In the genomic region with DNA sequence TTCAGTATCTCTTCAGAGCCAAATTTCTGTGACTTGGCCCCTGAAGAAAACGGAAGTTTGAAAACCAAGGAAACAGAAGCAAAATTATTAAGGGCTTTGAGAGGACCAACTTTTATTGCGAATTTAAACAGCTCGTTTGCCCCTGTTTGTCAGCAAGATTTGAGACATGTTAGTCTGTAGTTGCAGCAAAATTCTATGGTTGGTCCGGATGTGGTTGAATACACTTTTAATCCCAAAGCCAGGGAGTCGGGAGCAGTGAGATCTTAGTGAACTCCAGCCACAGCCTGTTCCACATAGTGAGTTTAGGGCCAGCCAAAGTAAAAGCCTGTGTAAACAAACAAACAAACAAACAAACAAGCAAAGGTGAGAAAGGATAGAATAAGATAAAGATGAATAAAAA, we compare ENCODE assay signal across 8 mouse cellular contexts. TPM values are rescaled to one million over a fixed set of nuclear protein-coding genes. Genes with fewer than 3 reads are reported as not detected.
DNase-seq lines count a peak whose midpoint lies in the region; ATAC-seq and TF ChIP-seq lines count a peak whose summit lies in the region.

No protein-coding gene starts in this region.

- ATAC-seq in heart, embryonic 12.5 days (ENCODE audit: insufficient number of reproducible peaks, low FRiP score): no peak
- no peak for ATAC-seq in hindbrain, postnatal 0 days
- no peak for ATAC-seq in midbrain, embryonic 16.5 days
- no peak for ATAC-seq in megakaryocyte-erythroid progenitor cell, adult 5-6 weeks (replicated peaks; ENCODE audit: low FRiP score, low TSS enrichment, poor library complexity, severe bottlenecking)

- H3K4me1 ChIP-seq in heart, embryonic 12.5 days (replicated peaks): peaks cover 16% of the 10 kb centered on the region; the same call in 1 of the 2 replicates
- peaks cover 30% of the 10 kb centered on the region for H3K4me1 ChIP-seq in embryonic facial prominence, embryonic 10.5 days
- no peaks in the 10 kb centered on the region; the same call in 1 of the 2 replicates for H3K4me1 ChIP-seq in hindbrain, postnatal 0 days (ENCODE audit: insufficient read depth, low read length)
- peaks cover 17% of the 10 kb centered on the region for H3K4me1 ChIP-seq in midbrain, embryonic 16.5 days (ENCODE audit: control insufficient read depth, insufficient read depth, low read length)

- TF ChIP-seq CTCF in hindbrain, postnatal 0 days (IDR thresholded peaks at IDR 0.05; ENCODE audit: low read depth): no peak

- WGBS in heart, embryonic 12.5 days: 13% methylated on average over 5 of the region's 5 CpGs
- 19% methylated on average over 5 of the region's 5 CpGs for WGBS in embryonic facial prominence, embryonic 10.5 days
- WGBS in hindbrain, postnatal 0 days: 14% methylated on average over 5 of the region's 5 CpGs
- WGBS in midbrain, embryonic 16.5 days: 13% methylated on average over 5 of the region's 5 CpGs

- no peak for DNase-seq in heart, adult 9 months (ENCODE audit: low spot score in 2 of 2)
- no peak for DNase-seq in embryonic facial prominence, embryonic 10.5 days (ENCODE audit: low spot score)
- no peak for DNase-seq in hindbrain, postnatal 0 days (ENCODE audit: low spot score)
- DNase-seq in B cell, adult 2 months: no peak
- no peak for DNase-seq in yolk sac, embryonic 10.5 days (ENCODE audit: low spot score)

- no peaks in the 10 kb centered on the region for H3K36me3 ChIP-seq in heart, embryonic 12.5 days
- H3K36me3 ChIP-seq in embryonic facial prominence, embryonic 10.5 days (replicated peaks): no peaks in the 10 kb centered on the region
- no peaks in the 10 kb centered on the region for H3K36me3 ChIP-seq in hindbrain, postnatal 0 days (ENCODE audit: insufficient read depth, low read length)
- H3K36me3 ChIP-seq in midbrain, embryonic 16.5 days (ENCODE audit: control insufficient read depth, insufficient read depth, low read length): no peaks in the 10 kb centered on the region

- H3K9me3 ChIP-seq in heart, embryonic 12.5 days (replicated peaks): no peaks in the 10 kb centered on the region
- H3K9me3 ChIP-seq in embryonic facial prominence, embryonic 10.5 days: no peaks in the 10 kb centered on the region
- no peaks in the 10 kb centered on the region for H3K9me3 ChIP-seq in hindbrain, postnatal 0 days (ENCODE audit: low read length)
- no peaks in the 10 kb centered on the region for H3K9me3 ChIP-seq in midbrain, embryonic 16.5 days (replicated peaks; ENCODE audit: control insufficient read depth, low read length, poor library complexity, severe bottlenecking)

- H3K27me3 ChIP-seq in heart, embryonic 12.5 days (replicated peaks): no peaks in the 10 kb centered on the region
- no peaks in the 10 kb centered on the region for H3K27me3 ChIP-seq in embryonic facial prominence, embryonic 10.5 days (replicated peaks; ENCODE audit: low read depth, poor library complexity, severe bottlenecking)
- no peaks in the 10 kb centered on the region for H3K27me3 ChIP-seq in hindbrain, postnatal 0 days (ENCODE audit: insufficient read depth, low read length)
- H3K27me3 ChIP-seq in midbrain, embryonic 16.5 days (ENCODE audit: control insufficient read depth, insufficient read depth, low read depth, low read length): no peaks in the 10 kb centered on the region

- 0 out of 2 replicates have a peak overlapping the region, but pooled peaks have one; percentile 47 for H3K27ac ChIP-seq in heart, embryonic 12.5 days (ENCODE audit: poor library complexity, severe bottlenecking)
- H3K27ac ChIP-seq in embryonic facial prominence, embryonic 10.5 days (replicated peaks): no peak overlapping the region; the same call in 1 of the 2 replicates
- H3K27ac ChIP-seq in hindbrain, postnatal 0 days: peak overlapping the region; percentile 85; the same call in 1 of the 2 replicates
- H3K27ac ChIP-seq in midbrain, embryonic 16.5 days (ENCODE audit: low read length): no peak overlapping the region

- peak overlapping the region; percentile 54; the same call in 1 of the 2 replicates for H3K9ac ChIP-seq in heart, embryonic 12.5 days
- H3K9ac ChIP-seq in hindbrain, postnatal 0 days (replicated peaks; ENCODE audit: low read length): 0 out of 2 replicates have a peak overlapping the region, but pooled peaks have one; percentile 40
- no peak overlapping the region for H3K9ac ChIP-seq in midbrain, embryonic 16.5 days (ENCODE audit: low read depth, low read length)

- peak overlapping the region; percentile 49 for H3K4me3 ChIP-seq in heart, embryonic 12.5 days
- H3K4me3 ChIP-seq in embryonic facial prominence, embryonic 10.5 days: peak overlapping the region; percentile 66
- H3K4me3 ChIP-seq in hindbrain, postnatal 0 days (ENCODE audit: low read length): peak overlapping the region; percentile 61
- H3K4me3 ChIP-seq in midbrain, embryonic 16.5 days (ENCODE audit: low read depth, low read length): peak overlapping the region; percentile 66

- peak overlapping the region; percentile 64 for H3K4me2 ChIP-seq in heart, embryonic 12.5 days
- H3K4me2 ChIP-seq in hindbrain, postnatal 0 days (ENCODE audit: low read depth, low read length): peak overlapping the region; percentile 77
- H3K4me2 ChIP-seq in midbrain, embryonic 16.5 days (ENCODE audit: low read length): peak overlapping the region; percentile 53

RNA-seq across cellular contexts. Expression of a gene that starts 9.5 kb away (rescaled TPM):
- 8.1 and 8.9 TPM in 2 replicates for polyA plus RNA-seq in heart, embryonic 12.5 days (2016; fragmentation: Nextera tagmentation; extraction: Ambion mirVana)
- 15.0 and 15.6 TPM in 2 replicates for polyA plus RNA-seq in embryonic facial prominence, embryonic 10.5 days (2016; fragmentation: Nextera tagmentation; extraction: Ambion mirVana)
- 5.0 and 5.5 TPM in 2 replicates for total RNA-seq in hindbrain, postnatal 0 days (2014; rRNA removed)
- polyA plus RNA-seq in hindbrain, postnatal 0 days (2015; fragmentation: Nextera tagmentation; extraction: Ambion mirVana): 7.2 and 7.6 TPM in 2 replicates
- 9.1 and 11.0 TPM in 2 replicates for polyA plus RNA-seq in midbrain, embryonic 16.5 days (2015; fragmentation: Nextera tagmentation; extraction: Ambion mirVana)
- 8.0 and 10.7 TPM in 2 replicates for total RNA-seq in megakaryocyte-erythroid progenitor cell, adult 5-6 weeks (2014; fragmentation: Nextera tagmentation)
- 12.8 and 13.7 TPM in 2 replicates for total RNA-seq in megakaryocyte-erythroid progenitor cell, adult 5-6 weeks (2017)

RNA-seq across cellular contexts. Expression of a gene that starts 32.5 kb away (rescaled TPM):
- polyA plus RNA-seq in heart, embryonic 12.5 days (2016; fragmentation: Nextera tagmentation; extraction: Ambion mirVana): 2.6 and 2.9 TPM in 2 replicates
- polyA plus RNA-seq in embryonic facial prominence, embryonic 10.5 days (2016; fragmentation: Nextera tagmentation; extraction: Ambion mirVana): 0.12 and 0.16 TPM in 2 replicates
- 0.40 and 0.89 TPM in 2 replicates for total RNA-seq in hindbrain, postnatal 0 days (2014; rRNA removed)
- 0.15 and 0.24 TPM in 2 replicates for polyA plus RNA-seq in hindbrain, postnatal 0 days (2015; fragmentation: Nextera tagmentation; extraction: Ambion mirVana)
- polyA plus RNA-seq in midbrain, embryonic 16.5 days (2015; fragmentation: Nextera tagmentation; extraction: Ambion mirVana): 0.10 and 0.31 TPM in 2 replicates
- not detected in 2 replicates for total RNA-seq in megakaryocyte-erythroid progenitor cell, adult 5-6 weeks (2014; fragmentation: Nextera tagmentation)
- total RNA-seq in megakaryocyte-erythroid progenitor cell, adult 5-6 weeks (2017): not detected in 2 replicates

RNA-seq across cellular contexts. Expression of a gene that starts 55.5 kb away (rescaled TPM):
- 0.45 and 0.58 TPM in 2 replicates for polyA plus RNA-seq in heart, embryonic 12.5 days (2016; fragmentation: Nextera tagmentation; extraction: Ambion mirVana)
- 0.99 and 1.2 TPM in 2 replicates for polyA plus RNA-seq in embryonic facial prominence, embryonic 10.5 days (2016; fragmentation: Nextera tagmentation; extraction: Ambion mirVana)
- total RNA-seq in hindbrain, postnatal 0 days (2014; rRNA removed): not detected in 2 replicates
- polyA plus RNA-seq in hindbrain, postnatal 0 days (2015; fragmentation: Nextera tagmentation; extraction: Ambion mirVana): 0.11 TPM in 1 of 2 replicates, not detected in the other
- polyA plus RNA-seq in midbrain, embryonic 16.5 days (2015; fragmentation: Nextera tagmentation; extraction: Ambion mirVana): 0.15 TPM in 1 of 2 replicates, not detected in the other
- not detected in 2 replicates for total RNA-seq in megakaryocyte-erythroid progenitor cell, adult 5-6 weeks (2014; fragmentation: Nextera tagmentation)
- not detected in 2 replicates for total RNA-seq in megakaryocyte-erythroid progenitor cell, adult 5-6 weeks (2017)

Comparison
In these comparisons a context has a peak if more than half of its experiments do, and no peak if none do; other contexts are left out.
1. H3K27ac ChIP-seq: peak in heart, embryonic 12.5 days (single experiment) and hindbrain, postnatal 0 days (single experiment); none in embryonic facial prominence, embryonic 10.5 days (single experiment) and midbrain, embryonic 16.5 days (single experiment).
2. Peak in every context shown above with its lines, with median percentiles within 50 percentile points of each other: H3K4me2 ChIP-seq and H3K4me3 ChIP-seq.